Mouse (Mus musculus): ENCODE data around the gene Plcg2.

The Plcg2 gene

GRCm38 (mm10) chr8:117485316-117485715 lies 12.8 kb upstream of the Plcg2 start:
- DNase-seq (ENCODE audit: low spot score): no peak

GRCm38 (mm10) chr8:117488246-117489005 lies 9.7 kb upstream of the Plcg2 start:
- peak; percentile 6 for DNase-seq (ENCODE audit: low spot score)

- DNase-seq (ENCODE audit: low spot score): no peak
Observed at GRCm38 (mm10) chr8:117493543-117493942, 4.5 kb upstream of the Plcg2 start.

GRCm38 (mm10) chr8:117494874-117495273 lies 3.2 kb upstream of the Plcg2 start:
- no peak for DNase-seq (ENCODE audit: low spot score)

GRCm38 (mm10) chr8:117498915-117499540 lies 937 bp downstream of the Plcg2 start:
- no peak for DNase-seq (ENCODE audit: low spot score)

GRCm38 (mm10) chr8:117500232-117500823 lies 2.2 kb downstream of the Plcg2 start:
- no peak for DNase-seq (ENCODE audit: low spot score)

GRCm38 (mm10) chr8:117501323-117501722 lies 3.2 kb downstream of the Plcg2 start:
- no peak for DNase-seq (ENCODE audit: low spot score)

GRCm38 (mm10) chr8:117503405-117504069 lies 5.4 kb downstream of the Plcg2 start:
- DNase-seq (ENCODE audit: low spot score): no peak

- DNase-seq (ENCODE audit: low spot score): no peak
Observed at GRCm38 (mm10) chr8:117507703-117508102, 9.6 kb downstream of the Plcg2 start.

GRCm38 (mm10) chr8:117516876-117517565 lies 18.9 kb downstream of the Plcg2 start:
- no peak for DNase-seq (ENCODE audit: low spot score)

- DNase-seq (ENCODE audit: low spot score): no peak
Observed at GRCm38 (mm10) chr8:117517861-117518260, 19.8 kb downstream of the Plcg2 start.

GRCm38 (mm10) chr8:117518873-117519272 lies 20.8 kb downstream of the Plcg2 start:
- no peak for DNase-seq (ENCODE audit: low spot score)

GRCm38 (mm10) chr8:117526185-117526584 lies 28.1 kb downstream of the Plcg2 start:
- DNase-seq (ENCODE audit: low spot score): no peak

GRCm38 (mm10) chr8:117527983-117528382 lies 29.9 kb downstream of the Plcg2 start:
- no peak for DNase-seq (ENCODE audit: low spot score)

GRCm38 (mm10) chr8:117529177-117529576 lies 31.1 kb downstream of the Plcg2 start:
- DNase-seq (ENCODE audit: low spot score): no peak

- no peak for DNase-seq (ENCODE audit: low spot score)
Observed at GRCm38 (mm10) chr8:117532381-117532972, 34.4 kb downstream of the Plcg2 start.

- no peak for DNase-seq (ENCODE audit: low spot score)
Observed at GRCm38 (mm10) chr8:117536862-117537261, 38.8 kb downstream of the Plcg2 start.

- DNase-seq (ENCODE audit: low spot score): no peak
Observed at GRCm38 (mm10) chr8:117537751-117538150, 39.7 kb downstream of the Plcg2 start.

- no peak for DNase-seq (ENCODE audit: low spot score)
Observed at GRCm38 (mm10) chr8:117542951-117543350, 44.9 kb downstream of the Plcg2 start.

GRCm38 (mm10) chr8:117543789-117544188 lies 45.7 kb downstream of the Plcg2 start:
- DNase-seq (ENCODE audit: low spot score): no peak

GRCm38 (mm10) chr8:117545043-117545442 lies 47.0 kb downstream of the Plcg2 start:
- no peak for DNase-seq (ENCODE audit: low spot score)

GRCm38 (mm10) chr8:117546386-117546785 lies 48.3 kb downstream of the Plcg2 start:
- peak; percentile 28 for DNase-seq (ENCODE audit: low spot score)
